9 mouse cellular contexts compared by ENCODE assay signal in the genomic region with DNA sequence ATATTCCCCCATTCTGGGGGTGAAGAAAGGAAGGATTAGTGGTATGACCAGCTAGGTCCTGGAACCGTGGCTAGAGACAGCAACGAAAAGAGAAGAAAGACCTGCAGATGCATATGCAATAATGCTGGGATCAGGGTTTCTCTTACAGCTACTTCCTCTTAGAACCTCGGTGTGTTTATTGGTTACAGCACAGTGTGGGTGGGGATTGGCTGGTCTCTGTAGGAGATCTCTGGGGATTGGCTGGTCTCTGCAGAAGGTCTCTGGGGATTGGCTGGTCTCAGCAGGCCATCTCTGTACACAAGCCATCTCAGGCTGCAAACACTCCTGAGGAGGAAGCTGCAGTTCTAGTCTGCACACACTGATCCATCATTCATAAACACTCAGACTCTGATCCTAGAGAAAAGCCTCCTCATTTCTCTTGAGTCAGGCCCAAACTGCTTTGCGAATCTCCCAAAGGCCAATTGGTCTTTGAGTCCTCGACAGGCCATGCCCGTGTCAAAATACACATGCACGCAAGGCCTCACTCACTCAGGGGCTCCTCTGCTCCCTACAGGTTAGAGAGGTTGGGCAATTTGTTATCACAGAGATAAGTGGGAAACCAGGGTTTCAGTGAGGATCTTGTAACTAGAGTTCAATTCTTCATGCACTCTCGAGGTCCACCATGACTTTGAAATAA. TPM values are rescaled to one million over a fixed set of nuclear protein-coding genes. Genes with fewer than 3 reads are reported as not detected.
DNase-seq lines count a peak whose midpoint lies in the region; ATAC-seq and TF ChIP-seq lines count a peak whose summit lies in the region.
"Had no signal": no experiment of that assay in that cellular context is flagged by ENCODE, and none has a peak within 500 bp of the region (broad histone marks: within the 10 kb centered on the region; RNA-seq: fewer than 3 reads in every experiment).

No protein-coding gene starts in this region.

- ATAC-seq in stomach, embryonic 16.5 days (ENCODE audit: insufficient read depth, low FRiP score): peak; percentile 54; the same call in 1 of the 2 replicates
- no peak for ATAC-seq in stomach, postnatal 0 days (ENCODE audit: low FRiP score, low TSS enrichment)
- ATAC-seq in granulocyte monocyte progenitor cell, adult 5-6 weeks (replicated peaks; ENCODE audit: poor library complexity, severe bottlenecking): peak; percentile 87
- peak; percentile 75 for ATAC-seq in liver, embryonic 13.5 days (ENCODE audit: low read depth)
- ATAC-seq in hindbrain, embryonic 11.5 days (ENCODE audit: low FRiP score): no peak

- peaks cover 21% of the 10 kb centered on the region for H3K4me1 ChIP-seq in stomach, embryonic 16.5 days (ENCODE audit: control insufficient read depth, insufficient read depth, low read length)
- H3K4me1 ChIP-seq in stomach, postnatal 0 days (replicated peaks; ENCODE audit: control insufficient read depth, insufficient read depth): 0 out of 2 replicates have a peak, but pooled peaks cover 2% of the 10 kb centered on the region
- H3K4me1 ChIP-seq in liver, embryonic 13.5 days (replicated peaks): peaks cover 51% of the 10 kb centered on the region
- H3K4me1 ChIP-seq in hindbrain, embryonic 11.5 days (replicated peaks; ENCODE audit: control insufficient read depth, insufficient read depth, low read length): 0 out of 2 replicates have a peak, but pooled peaks cover 8% of the 10 kb centered on the region

- no peaks in the 10 kb centered on the region for H3K9me3 ChIP-seq in stomach, embryonic 16.5 days (replicated peaks; ENCODE audit: control insufficient read depth, low read length)
- H3K9me3 ChIP-seq in stomach, postnatal 0 days (ENCODE audit: control insufficient read depth, low read length): no peaks in the 10 kb centered on the region
- H3K9me3 ChIP-seq in liver, embryonic 13.5 days (replicated peaks): no peaks in the 10 kb centered on the region
- no peaks in the 10 kb centered on the region for H3K9me3 ChIP-seq in hindbrain, embryonic 11.5 days (ENCODE audit: control insufficient read depth, low read length)

- H3K36me3 ChIP-seq in stomach, embryonic 16.5 days (ENCODE audit: control insufficient read depth, insufficient read depth, low read length): no peaks in the 10 kb centered on the region
- H3K36me3 ChIP-seq in stomach, postnatal 0 days (ENCODE audit: control insufficient read depth, insufficient read depth, low read length): no peaks in the 10 kb centered on the region
- H3K36me3 ChIP-seq in liver, embryonic 13.5 days: no peaks in the 10 kb centered on the region
- H3K36me3 ChIP-seq in hindbrain, embryonic 11.5 days (ENCODE audit: control insufficient read depth, insufficient read depth, low read length): no peaks in the 10 kb centered on the region

- WGBS in stomach, embryonic 16.5 days: 55% methylated on average over 8 of the region's 8 CpGs
- 51% methylated on average over 8 of the region's 8 CpGs for WGBS in stomach, postnatal 0 days
- WGBS in liver, embryonic 13.5 days (ENCODE audit: insufficient replicate concordance): 61% methylated on average over 8 of the region's 8 CpGs
- WGBS in hindbrain, embryonic 11.5 days: 80% methylated on average over 8 of the region's 8 CpGs

- no peak for TF ChIP-seq EP300 in stomach, postnatal 0 days (optimal IDR thresholded peaks at IDR 0.05)

- H3K27me3 ChIP-seq in stomach, embryonic 16.5 days (ENCODE audit: control insufficient read depth, insufficient read depth, low read length): no peaks in the 10 kb centered on the region
- no peaks in the 10 kb centered on the region for H3K27me3 ChIP-seq in stomach, postnatal 0 days (ENCODE audit: control insufficient read depth, insufficient read depth, low read length)
- H3K27me3 ChIP-seq in liver, embryonic 13.5 days: no peaks in the 10 kb centered on the region
- no peaks in the 10 kb centered on the region for H3K27me3 ChIP-seq in hindbrain, embryonic 11.5 days (ENCODE audit: control insufficient read depth, insufficient read depth, low read length)

- DNase-seq in stomach, postnatal 0 days (ENCODE audit: low spot score): no peak
- no peak for DNase-seq in liver, embryonic 13.5 days
- peak; percentile 13 for DNase-seq in thymus, postnatal 25 days
- DNase-seq in hindbrain, embryonic 11.5 days (ENCODE audit: low spot score): no peak
- DNase-seq in layer of hippocampus, adult 11-12 months (ENCODE audit: low spot score): no peak
- DNase-seq in adrenal gland, adult 2 months: no peak

- H3K4me3 ChIP-seq in stomach, embryonic 16.5 days (replicated peaks; ENCODE audit: low read length): no peak overlapping the region
- H3K4me3 ChIP-seq in stomach, postnatal 0 days (ENCODE audit: low read depth, low read length): no peak overlapping the region
- no peak overlapping the region for H3K4me3 ChIP-seq in liver, embryonic 13.5 days (replicated peaks)
- H3K4me3 ChIP-seq in hindbrain, embryonic 11.5 days (ENCODE audit: low read depth, low read length): no peak overlapping the region

- H3K4me2 ChIP-seq in stomach, embryonic 16.5 days (ENCODE audit: low read depth, low read length): no peak overlapping the region
- no peak overlapping the region for H3K4me2 ChIP-seq in stomach, postnatal 0 days (replicated peaks; ENCODE audit: low read depth)
- no peak overlapping the region for H3K4me2 ChIP-seq in liver, embryonic 13.5 days
- H3K4me2 ChIP-seq in hindbrain, embryonic 11.5 days (replicated peaks; ENCODE audit: low read depth, low read length): no peak overlapping the region

- no peak overlapping the region for H3K9ac ChIP-seq in stomach, embryonic 16.5 days (ENCODE audit: low read length)
- H3K9ac ChIP-seq in stomach, postnatal 0 days (ENCODE audit: low read length): no peak overlapping the region
- no peak overlapping the region for H3K9ac ChIP-seq in liver, embryonic 13.5 days
- no peak overlapping the region for H3K9ac ChIP-seq in hindbrain, embryonic 11.5 days (ENCODE audit: low read depth, low read length)

- TF ChIP-seq CTCF in stomach, postnatal 0 days (IDR thresholded peaks at IDR 0.05; ENCODE audit: low read depth): no peak

- no peak overlapping the region for H3K27ac ChIP-seq in stomach, embryonic 16.5 days (ENCODE audit: low read length)
- H3K27ac ChIP-seq in stomach, postnatal 0 days (replicated peaks): no peak overlapping the region
- H3K27ac ChIP-seq in liver, embryonic 13.5 days: no peak overlapping the region
- H3K27ac ChIP-seq in hindbrain, embryonic 11.5 days (ENCODE audit: low read depth, low read length): no peak overlapping the region
- H3K27ac ChIP-seq: macrophage had no signal

RNA-seq across cellular contexts. Expression of a gene that starts 35.1 kb away (rescaled TPM):
- 57.4 and 64.0 TPM in 2 replicates for polyA plus RNA-seq in stomach, embryonic 16.5 days (2015; fragmentation: Nextera tagmentation; extraction: Ambion mirVana)
- polyA plus RNA-seq in stomach, postnatal 0 days (2015; fragmentation: Nextera tagmentation; extraction: Ambion mirVana): 101 and 119 TPM in 2 replicates
- 61.7 and 68.5 TPM in 2 replicates for total RNA-seq in granulocyte monocyte progenitor cell, adult 5-6 weeks (2014; fragmentation: Nextera tagmentation)
- total RNA-seq in granulocyte monocyte progenitor cell, adult 5-6 weeks (2017): 17.2 and 18.8 TPM in 2 replicates
- polyA plus RNA-seq in liver, embryonic 13.5 days (2015; fragmentation: Nextera tagmentation; extraction: Ambion mirVana): 47.7 and 61.9 TPM in 2 replicates
- 54.0 and 60.0 TPM in 2 replicates for polyA plus RNA-seq in hindbrain, embryonic 11.5 days (2014; fragmentation: Nextera tagmentation; extraction: Ambion mirVana)
- 100 to 1,000 TPM; 138 to 192 TPM for total RNA-seq in adrenal gland, adult 2 months (2021)
- 67.4 and 80.6 TPM in 2 replicates for polyA plus RNA-seq in adrenal gland, adult 2 months (2012; rRNA removed)

Comparison
In these comparisons a context has a peak if more than half of its experiments do, and no peak if none do; other contexts are left out.
1. ATAC-seq: peak in stomach, embryonic 16.5 days (single experiment), granulocyte monocyte progenitor cell, adult 5-6 weeks (single experiment) and liver, embryonic 13.5 days (single experiment); none in stomach, postnatal 0 days (single experiment) and hindbrain, embryonic 11.5 days (single experiment).